Mouse (Mus musculus) left cerebral cortex, adult 8-10 months (tissue): ENCODE data around the gene Peli1. TPM values are rescaled to one million over a fixed set of nuclear protein-coding genes. Genes with fewer than 3 reads are reported as not detected.
"Not testable (repeated sequence)": the region's sequence is repeated elsewhere in the genome, so short reads cannot be mapped to it uniquely, and the experiment has no call there.

Experiments used
- DNase-seq, 2 experiments: peaks; one replicate each; pipeline ENCODE4 v3.0.0; 2022; ENCODE audit warnings: low spot score in 2 of 2
- total RNA-seq, 4 experiments: library from RNA; stranded (reverse); gene quantifications; 2 replicates each; pipeline ENCODE4 v1.2.4; 2022

The Peli1 gene
- total RNA-seq, 4 experiments from 2014 or later: 36.7 to 41.5 (median 37.7) TPM

DNA sequence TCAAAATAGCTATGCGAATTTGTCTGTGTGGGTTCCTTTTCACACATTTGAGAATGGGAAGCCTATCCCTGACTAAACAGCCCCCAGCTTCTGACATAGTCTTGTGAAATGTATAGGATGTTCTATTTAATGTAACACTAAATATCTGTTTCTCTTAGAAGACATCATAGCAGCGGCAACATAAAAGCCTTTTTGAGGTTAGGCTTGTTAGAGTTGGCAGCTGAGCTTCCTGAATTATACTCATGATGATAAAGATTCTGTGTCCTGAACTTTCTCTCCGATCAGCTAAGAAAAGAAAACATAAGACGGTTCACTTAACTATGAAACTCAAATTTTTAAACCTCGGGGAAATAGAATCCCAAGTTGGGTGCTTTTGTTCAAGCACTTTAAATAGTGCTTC, 59.2 kb downstream of the Peli1 start:
- DNase-seq: no peak

DNA sequence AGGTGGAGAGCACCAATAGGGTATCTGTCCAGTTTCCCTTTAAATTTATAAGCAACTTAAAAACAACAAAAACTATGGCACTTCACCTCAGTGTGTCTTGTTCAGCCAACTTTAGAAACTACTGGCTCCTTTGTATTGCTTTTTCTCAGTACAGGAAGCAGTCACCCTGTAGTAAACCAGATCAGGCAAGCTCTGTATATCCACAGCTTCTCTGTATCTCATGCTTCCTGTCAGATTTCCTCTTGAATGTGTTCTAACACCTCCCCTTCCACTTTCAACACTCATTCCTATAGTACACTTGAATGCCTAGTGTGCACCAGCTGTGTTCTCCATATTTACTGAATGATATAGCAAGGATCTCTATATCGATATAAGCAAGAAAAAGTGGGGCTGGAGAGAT, 60.6 kb downstream of the Peli1 start:
- no peak for DNase-seq

DNA sequence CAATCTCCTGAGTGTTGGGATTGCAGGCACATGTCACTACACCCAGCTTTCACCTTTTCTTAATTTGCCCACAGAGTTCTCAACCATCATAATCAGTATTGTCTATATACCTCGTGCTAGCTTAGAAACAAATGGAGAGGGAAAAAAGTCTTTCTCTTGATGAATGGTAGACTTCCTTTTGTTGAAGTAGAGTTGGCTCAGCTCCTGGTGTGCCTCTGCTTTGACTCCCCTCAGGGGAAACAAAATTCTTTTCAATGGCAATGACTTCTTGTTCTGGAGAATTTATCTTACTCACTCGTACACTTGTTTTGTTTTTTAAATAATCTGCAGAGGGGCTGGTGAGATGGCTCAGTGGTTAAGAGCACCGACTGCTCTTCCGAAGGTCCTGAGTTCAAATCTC, 62.0 kb downstream of the Peli1 start:
- no peak for DNase-seq

DNA sequence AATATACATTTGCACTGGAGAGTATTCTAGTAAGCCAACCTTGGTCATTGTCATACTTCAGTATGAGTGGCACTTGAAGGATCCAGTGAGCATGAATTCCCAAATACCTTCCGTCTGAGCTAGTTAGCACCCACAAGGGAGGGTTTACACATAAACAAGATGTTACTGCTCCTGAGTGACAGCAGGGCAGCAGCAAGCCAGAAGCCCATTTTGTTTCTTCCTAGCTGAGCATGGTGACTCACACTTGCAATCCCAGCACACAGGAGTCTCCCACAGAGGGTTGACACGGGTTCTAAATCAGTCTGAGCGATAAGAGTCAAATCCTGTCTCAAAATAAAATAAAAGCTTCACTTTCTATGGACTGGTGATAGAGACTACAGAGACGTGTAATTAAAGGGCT, 66.5 kb downstream of the Peli1 start:
- no peak for DNase-seq

DNA sequence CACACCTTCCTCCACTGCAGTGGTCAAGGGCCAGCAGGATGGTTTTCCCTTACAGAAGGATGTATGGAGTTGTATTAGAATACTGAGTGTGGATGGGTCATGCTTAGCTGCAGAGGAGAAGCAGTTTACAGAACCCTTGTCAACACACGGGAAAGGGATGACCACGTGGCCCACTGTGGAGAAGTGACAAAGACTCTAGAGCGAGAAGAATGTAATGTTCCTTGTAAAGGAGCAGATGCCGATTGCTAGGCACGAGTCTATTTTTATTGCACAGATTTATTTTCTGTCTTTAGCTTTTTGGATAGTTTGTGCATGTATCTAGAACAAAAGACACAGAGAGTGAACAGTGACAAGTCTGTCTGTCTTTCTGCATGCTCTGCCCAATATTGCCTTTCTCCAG, 71.0 kb downstream of the Peli1 start:
- DNase-seq: no peak

DNA sequence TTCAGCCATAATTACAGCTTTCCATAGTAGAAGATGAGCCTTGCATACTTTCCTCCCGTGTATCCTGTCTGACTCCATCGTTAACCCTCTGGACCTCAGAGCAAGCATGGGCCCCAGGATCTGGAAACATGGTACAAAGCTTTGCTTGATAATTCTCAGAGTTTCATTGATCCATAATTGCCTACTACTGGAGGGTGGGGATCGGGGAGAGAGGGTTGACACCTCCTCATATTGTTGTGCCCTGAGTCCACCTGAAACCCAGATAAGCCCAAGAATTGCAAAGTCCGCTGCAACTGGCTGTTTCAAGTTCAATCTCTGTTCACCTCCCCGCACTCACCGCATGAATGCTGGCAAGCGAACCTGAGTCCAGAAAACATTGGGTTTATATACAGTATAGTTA, 72.1 kb downstream of the Peli1 start:
- DNase-seq: no peak

DNA sequence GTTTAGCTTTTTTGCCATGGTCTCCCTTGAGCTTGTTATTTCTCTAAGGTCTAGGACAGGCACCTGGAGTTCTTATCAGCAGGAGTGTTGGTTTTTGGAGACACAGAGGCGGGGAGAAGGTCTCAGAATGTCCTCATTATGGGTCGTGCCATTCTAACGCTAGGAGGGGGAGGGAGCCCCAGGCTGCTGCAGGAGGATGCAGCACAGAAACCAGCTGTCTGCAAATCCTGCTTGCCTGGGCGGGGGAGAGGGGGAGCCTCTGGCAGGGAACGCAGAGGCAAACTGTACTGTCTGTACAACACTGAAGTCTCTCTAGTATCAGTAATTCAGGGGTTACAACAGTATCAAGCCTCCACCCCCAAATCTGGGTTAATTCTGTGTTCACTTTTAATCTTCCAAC, 72.6 kb downstream of the Peli1 start:
- peak in 1 of 2 experiments; percentile 39 for DNase-seq

DNA sequence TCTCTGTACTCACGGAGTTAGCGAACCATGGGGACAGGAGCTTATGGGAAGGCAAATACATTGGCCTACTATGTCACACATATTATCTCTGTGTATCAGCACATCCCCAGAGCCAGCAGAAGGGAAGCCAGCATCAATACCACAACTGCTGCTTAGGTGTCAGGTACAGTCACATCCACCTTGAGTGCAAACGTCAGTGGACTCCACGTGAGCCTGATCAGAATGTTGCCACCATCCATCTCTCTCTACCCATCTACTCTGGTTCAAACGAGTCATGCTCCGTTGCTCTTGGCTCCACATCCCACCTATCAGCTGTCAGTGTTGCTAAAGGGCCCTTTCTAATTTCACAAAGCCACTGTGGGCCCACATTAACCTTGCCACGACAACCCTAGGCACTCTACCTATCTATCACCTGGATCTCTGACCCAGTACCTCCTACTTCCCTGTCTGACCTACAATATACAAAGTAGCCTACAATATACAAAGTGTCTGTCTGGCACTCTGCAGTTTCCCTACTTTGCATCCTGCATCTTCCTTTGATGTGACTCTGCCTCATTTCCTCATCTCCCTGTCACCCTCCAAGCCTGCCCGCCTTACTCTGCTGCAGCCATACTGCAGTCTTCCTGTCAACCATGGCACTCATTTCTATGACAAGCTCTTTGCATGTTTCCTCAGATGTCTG, 73.4 kb downstream of the Peli1 start:
- DNase-seq: no peak

DNA sequence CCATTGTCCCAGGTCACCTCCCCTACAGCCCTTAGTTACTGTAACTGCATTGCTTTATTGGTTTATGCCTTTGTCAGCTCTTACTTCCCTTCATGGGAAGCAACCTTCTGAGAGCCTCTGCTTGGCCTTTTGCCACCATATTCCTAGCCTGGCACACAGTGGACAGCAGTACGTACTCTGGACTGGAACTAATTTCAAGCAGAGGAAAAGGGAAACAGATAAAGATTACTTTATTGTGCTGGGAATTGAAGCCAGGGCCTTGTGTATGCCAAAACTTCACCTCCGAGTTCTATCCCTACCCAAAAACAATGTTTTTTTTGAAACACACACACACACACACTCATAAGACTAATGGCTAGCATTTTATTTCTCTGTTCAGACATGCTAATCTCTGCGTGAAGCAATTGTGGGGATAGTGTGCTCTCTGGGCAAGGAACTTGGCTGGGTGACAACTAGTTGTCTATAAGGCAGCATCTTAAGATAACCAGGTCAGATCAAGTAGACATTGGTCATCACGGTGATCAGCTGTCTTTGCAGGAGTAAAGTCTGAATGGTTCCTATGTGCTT, 74.0 kb downstream of the Peli1 start:
- DNase-seq: no peak

DNA sequence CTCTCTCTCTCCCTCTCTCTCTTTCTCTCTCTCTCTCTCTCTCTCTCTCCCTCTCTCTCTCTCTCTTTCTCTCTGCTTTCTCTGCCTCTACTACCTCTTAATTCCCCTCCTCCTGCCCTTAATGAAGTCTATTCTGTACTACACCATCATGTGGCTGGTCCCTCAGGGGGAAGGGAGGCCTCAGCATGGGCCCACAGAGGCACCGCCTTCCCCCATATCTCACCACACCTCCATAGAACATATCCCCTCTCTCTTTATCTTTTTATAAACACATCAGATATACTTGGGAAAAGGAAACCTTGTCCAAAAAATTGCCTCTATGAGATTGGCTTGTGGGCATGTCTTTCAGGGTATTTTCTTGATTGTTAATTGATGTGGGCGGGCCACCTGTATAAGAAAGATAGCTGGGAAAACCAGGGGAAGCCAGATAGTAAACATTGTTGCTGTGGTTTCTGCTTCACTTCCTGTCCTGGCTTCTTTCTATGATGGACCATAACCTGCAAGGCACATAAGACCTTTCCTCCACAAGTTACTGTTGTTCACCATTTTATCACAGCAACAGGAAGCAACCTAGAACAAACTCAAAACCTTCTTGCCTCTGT, 75.5 kb downstream of the Peli1 start:
- no peak for DNase-seq

DNA sequence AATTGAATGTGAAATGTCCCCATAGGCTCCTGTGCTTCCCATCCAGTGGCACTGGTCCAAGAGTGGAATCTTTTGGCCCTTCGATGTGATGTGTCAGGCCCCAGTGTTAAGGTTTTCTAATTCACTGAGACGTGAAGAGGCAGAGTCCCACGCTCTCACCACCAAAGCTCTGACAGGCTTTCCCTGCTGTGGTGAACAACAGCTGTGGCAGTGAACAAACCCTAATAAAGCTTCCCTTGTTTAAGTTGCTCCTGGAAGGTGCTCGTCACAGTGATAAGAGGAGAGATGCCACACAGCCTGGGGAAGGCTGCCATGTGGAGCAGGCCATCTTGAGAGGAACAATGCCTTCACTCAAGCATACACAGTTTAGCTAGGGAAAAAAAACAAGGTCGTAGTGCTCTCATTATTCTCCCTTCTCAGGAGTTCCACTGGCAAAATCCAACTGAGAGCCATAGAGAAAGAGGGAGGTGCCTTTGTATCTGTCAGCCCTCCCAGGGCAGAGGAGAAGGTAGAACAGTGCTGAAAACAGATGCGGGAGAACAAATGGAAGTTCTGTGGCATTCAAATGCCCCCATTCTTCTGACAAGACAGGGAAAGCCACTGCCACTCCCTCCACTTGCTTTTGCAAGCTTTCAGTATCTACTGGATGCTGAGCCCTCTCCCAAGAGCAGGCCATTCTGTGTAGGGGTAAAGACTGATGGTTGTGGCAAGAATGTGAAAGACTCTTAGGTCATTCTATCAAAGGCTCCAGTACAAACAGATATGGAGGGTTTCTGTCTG, 77.9 kb downstream of the Peli1 start:
- DNase-seq: no peak

DNA sequence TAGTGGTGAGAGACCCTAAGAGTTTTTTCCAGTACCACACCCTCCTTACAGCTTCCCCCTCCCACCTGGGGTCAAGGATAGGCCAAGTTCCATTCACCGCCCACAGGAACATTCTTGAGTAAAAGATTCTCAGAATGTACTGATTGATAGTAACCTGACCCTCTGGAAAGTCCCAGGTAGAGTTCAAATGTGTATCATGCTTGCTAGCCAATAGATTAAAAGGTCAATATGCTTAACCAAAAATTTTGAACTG, 78.4 kb downstream of the Peli1 start:
- DNase-seq: not testable (repeated sequence)

DNA sequence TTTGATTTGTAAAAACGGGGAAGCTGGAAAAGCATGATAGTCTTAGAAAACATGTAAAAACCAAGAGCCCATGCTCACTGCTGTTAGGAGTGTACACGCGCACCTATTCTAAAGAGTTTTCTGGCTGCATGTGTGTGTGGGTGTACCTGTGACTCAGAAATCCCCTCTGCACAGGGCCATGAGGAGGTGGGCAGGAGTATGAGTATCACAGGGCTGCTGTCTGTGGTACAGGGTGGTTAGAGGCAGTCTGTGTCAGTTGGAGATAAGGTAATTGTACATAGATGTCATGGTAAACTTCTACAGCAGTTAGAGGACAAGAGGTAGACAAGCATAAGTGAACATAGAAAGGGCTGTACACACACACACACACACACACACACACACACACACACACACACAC, 81.2 kb downstream of the Peli1 start:
- DNase-seq: peak in 1 of 2 experiments; percentile 47

DNA sequence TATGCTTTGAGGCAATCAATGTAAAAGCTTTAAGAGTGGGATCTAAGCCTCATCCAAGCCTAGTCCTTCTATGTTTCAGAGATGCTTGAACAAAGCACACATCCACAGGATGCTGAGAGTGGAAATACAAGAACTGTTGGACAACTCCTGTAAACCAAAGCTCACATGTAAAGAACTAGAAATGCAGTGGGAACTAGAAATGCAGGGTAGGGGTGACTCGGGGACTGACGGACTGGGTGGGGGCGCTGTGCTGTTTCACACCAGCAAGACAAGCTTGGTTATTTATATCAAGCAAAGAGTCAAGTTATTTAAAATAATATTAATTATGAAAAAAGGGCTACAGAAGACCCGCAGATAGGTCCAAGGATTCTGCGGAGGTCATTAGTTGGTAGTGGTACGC, 82.8 kb downstream of the Peli1 start:
- no peak for DNase-seq

DNA sequence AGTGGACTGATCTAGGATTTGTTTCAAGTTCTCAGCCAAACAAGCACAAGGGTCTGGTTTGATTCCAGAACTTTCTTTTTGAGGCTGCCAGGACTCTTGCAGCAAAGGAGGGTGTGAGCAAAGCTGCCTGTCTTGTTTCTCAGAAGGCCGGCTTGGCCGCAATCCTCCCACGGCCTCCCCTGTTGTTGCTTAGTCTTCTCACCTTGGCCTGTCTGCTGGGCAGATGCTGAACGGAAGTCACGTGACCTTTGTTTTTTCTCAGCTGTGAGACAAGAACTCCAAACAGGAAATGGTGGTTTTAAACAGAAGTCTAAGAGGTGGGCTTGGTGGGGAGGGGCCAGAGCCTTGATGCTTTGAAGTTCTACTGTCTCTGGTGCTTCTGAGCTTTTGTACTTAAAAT, 83.3 kb downstream of the Peli1 start:
- peak in 1 of 2 experiments; percentile 45 for DNase-seq

DNA sequence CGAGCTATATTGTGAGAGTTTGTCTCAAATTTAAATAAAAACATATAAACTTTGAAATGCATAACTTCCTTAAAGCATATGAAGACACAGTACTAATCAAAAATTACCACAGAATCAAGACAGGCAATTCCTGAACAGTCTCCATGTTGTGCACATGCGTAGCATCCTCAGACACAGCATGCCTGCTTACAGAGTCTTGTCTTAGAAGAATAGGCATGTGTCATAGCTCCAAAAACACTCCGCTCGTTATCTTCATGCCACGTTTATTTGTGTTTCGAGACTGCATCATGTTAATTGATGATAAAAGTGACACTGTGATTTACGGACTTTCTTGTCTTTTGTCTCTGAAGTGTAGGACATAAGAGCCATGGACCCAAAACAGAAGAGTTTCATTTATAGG, 84.0 kb downstream of the Peli1 start:
- no peak for DNase-seq

DNA sequence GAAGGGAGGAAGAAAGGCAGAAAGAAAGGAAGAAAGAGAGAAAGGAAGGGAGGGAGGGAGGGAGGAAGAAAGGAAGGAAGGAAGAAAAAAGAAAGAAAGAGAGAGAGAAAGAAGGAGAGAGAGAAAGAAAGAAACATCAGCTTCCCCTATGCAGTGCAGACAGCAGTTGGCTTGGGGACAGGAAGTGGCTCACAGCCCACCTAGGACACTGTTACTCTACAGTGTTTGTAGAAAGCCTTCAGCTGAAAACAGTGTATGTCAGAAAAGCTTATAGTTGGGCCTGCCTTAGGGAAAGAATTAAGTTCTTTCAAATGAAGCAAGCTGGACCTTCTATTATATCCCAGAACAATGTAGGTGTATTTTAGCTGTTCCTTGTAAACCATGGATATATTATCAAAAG, 85.4 kb downstream of the Peli1 start:
- no peak for DNase-seq

DNA sequence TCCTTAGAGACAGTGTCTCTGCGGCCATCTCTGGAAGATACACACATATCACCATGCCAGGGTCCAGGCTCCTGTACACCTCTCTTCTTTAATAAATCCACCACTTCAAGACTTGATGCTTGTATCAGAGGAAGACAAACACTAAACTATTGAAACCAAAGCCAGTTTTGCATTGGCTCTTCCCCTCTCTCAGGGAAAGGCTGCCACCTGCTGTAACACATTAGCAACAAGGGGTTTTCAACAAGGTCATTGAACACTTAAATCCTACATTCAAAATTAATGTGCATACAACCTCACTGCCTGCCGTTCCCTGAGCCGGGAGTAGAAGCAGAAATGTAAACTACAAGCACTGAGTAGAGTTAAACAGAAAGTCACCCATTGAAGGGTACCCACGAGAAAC, 87.3 kb downstream of the Peli1 start:
- DNase-seq: no peak

DNA sequence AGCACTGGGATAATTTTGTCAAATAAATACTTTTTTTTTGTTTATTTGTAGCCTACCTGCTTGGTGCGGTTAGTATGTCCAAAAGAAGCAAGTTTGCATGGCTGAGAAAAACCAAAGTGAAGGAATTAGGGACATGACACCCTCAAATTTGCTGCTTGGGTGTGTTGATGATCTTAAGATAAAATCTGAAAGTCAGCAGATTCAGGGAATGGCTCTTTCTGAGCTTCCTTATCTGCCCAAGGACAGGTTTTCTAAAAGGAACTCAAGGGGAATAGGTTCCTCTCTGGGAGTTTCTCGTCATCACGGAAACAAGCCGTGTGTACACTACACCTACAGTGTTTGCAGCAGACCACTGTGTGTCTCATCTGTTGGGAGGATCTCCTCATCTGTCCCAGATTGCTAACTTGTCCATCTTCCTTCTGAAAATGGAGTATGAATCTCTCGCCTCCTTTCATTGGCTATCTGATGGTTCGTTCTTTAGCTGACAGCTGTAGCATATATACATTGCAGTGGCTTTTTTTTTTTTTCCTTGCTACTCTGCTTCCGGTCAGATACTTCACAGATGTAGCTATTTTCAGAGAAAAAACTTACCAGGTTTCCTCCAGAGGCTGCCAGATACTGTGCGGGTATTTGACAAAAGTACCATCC, 88.0 kb downstream of the Peli1 start:
- DNase-seq: no peak

DNA sequence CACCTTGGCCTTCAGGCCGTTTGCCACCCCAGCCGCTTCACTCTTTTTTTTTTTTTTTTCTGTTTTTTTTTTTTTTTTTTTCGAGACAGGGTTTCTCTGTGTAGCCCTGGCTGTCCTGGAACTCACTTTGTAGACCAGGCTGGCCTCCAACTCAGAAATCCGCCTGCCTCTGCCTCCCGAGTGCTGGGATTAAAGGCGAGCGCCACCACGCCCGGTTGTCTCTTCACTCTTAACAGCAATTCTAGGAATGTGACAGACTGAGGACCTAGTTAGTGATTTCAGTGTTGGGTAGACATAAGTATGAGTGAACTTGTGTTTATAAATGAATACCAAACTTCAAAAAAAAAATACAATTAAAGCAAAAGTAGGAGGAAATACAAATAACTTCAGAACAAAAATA, 88.8 kb downstream of the Peli1 start:
- not testable (repeated sequence) for DNase-seq

DNA sequence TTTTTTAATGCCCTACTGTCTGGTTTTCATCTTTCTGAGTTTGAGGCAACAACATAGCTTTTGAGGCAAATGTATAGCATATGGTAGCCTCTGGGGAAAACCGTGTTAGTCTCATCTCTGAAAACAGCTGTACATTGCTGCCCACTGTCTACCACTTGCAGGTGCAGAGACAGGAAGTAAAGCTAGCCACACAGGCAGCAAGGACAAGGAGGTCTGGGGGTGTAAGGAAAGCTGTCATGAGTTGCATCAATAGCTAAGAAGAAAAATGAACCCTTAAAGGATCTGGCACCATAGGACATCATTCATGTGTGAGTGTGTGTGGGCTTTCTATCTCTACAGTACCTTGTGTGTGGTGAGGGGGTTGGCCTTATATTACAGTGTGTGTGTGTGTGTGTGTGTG, 89.6 kb downstream of the Peli1 start:
- DNase-seq: no peak

DNA sequence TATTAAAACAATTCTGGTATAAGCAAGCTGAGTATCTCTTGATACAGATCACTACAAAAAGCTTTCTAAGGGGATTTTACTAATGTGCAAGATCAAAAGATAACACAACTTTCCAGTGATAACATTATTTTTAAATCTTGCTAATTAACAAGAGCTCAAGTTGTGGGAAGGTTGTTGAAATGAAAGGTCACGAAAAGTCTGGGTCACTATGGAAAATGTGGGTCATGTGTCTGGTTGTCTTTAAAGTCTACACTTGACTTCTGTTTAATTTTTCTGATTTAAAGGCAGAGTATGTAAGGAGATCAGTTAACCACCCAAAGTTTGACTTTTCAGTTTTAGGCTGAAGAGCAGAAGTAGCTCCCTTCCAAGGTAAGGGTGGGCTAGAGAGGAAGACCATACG, 90.5 kb downstream of the Peli1 start:
- no peak for DNase-seq
